Mouse (Mus musculus) cerebellum, adult 11-12 months (tissue): ENCODE data around the gene Gmeb2.

Experiments
- DNase-seq: peaks from one replicate; pipeline ENCODE4 v3.0.0; 2022

Gmeb2 gene

GRCm38 (mm10) chr2:181273829-181274228 is 14.0 kb downstream of the Gmeb2 start:
- no peak for DNase-seq

- DNase-seq: no peak
These were observed 15.7 kb downstream of the Gmeb2 start for GRCm38 (mm10) chr2:181272092-181272491.

DNA sequence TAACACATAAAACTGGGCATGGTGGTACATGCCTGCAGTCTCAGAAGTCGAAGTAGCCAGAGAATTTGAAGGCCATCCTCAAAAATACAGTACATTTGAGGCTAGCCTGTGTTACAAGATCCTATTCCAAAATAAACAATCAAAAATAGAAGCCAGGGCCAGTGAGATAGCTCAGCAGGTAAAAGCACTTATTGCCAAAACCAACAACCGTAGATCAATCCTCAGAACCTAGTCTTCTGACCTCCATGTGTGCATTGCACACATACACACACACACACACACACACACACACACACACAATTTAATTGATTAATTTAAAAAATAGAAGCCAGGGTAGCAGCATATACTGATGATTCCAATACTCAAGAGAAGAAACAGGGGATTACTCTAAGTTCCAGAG is 21.0 kb downstream of the Gmeb2 start:
- no peak for DNase-seq

GRCm38 (mm10) chr2:181253248-181253647 is 34.6 kb downstream of the Gmeb2 start:
- DNase-seq: no peak

DNA sequence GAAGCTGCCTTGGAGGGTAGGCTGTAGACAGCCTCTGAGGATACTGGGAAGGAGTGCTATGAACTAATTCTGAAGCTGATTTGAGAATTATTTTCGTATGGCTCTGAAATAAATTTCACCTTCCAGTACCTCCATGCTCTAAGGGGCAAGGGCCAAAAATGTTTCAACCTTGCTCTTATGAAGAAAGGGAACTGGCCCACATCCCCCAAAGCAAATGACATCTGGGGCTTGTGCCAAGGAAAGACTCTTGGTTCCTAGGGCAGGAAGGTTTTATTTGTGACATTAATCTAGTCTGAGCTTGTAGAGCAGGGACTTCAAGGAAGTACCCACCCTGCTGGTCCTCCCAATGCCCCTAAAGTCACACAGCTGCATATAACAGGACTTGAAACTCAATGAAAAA is 36.0 kb downstream of the Gmeb2 start:
- no peak for DNase-seq

DNA sequence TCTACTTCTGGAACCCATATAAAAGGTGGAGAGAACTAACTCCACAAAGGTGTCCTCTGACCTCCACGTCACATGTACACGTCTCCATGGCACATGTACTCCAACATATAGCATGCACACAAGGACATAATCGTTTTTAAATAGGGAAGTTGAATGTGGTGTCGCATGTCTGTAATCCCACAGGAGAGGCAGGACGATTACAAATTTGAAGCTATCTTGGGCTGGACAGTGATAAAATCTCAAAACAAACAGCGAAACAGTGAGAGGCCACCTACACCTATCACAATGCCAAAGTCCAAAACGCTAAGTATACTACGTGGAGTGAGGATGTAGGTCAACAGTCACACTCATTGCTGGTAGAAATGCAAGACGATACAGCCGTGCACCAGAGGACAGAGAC is 38.6 kb downstream of the Gmeb2 start:
- DNase-seq: no peak

DNA sequence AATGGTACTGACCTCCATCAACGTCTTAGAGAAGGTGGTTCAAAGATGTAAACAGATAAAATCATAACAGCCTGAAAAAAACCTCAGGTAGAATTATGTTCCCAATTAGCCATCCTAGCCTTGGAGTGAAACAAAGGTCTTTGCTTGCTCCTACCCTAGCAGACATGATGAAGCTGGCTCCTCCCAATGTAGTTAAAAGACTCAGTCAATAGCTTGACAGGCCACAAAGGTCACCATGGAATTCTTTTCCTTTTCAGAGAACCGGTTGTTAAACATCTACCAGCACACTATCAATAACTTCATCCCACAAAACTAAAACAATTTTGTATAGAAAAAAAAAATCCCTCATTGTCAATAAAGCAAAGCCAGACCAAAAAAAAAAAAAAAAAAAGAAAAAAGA is 42.8 kb downstream of the Gmeb2 start:
- no peak for DNase-seq

GRCm38 (mm10) chr2:181243706-181244394 is 44.0 kb downstream of the Gmeb2 start:
- DNase-seq: no peak

- DNase-seq: no peak
These were observed 45.5 kb downstream of the Gmeb2 start for GRCm38 (mm10) chr2:181242314-181242665.

GRCm38 (mm10) chr2:181241602-181242313 is 46.1 kb downstream of the Gmeb2 start, which contains the start of gene Helz2:
TSS of gene Helz2 (minus strand) at chr2:181242027.
- no peak for DNase-seq

DNA sequence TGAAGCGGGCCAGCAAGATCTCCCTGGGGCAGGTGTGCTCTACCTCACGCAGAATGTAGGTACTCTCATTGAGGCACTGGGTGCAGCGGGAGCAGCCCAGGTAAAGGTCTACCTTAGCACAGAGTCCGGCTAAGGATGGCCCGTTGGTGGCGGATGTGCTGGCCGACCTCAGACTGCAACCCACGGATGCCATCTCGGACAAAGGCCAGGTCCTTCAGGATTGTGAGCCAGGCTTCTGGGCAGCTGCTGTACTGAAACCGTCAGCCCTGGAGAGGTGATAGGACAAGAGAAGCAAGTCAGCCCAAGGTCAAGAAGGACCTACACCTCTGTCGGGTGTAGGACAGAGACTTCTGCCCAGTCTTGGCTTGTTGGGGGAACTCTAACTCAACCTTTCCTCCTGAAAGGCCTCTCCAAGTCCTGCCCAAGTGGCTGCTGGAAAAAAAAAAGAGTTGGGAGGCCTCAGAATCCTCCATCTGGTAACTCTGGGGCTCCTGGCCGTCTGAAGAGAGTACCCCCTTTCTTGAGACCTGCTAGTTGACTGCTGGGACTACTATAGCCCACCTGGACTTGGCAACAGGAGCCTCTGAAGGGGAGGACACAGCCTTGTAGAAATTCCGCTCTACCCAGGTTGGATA is 46.9 kb downstream of the Gmeb2 start:
- DNase-seq: no peak

GRCm38 (mm10) chr2:181239261-181239660 is 48.6 kb downstream of the Gmeb2 start:
- no peak for DNase-seq

- no peak for DNase-seq
These were observed 49.0 kb downstream of the Gmeb2 start for GRCm38 (mm10) chr2:181238861-181239260.

DNA sequence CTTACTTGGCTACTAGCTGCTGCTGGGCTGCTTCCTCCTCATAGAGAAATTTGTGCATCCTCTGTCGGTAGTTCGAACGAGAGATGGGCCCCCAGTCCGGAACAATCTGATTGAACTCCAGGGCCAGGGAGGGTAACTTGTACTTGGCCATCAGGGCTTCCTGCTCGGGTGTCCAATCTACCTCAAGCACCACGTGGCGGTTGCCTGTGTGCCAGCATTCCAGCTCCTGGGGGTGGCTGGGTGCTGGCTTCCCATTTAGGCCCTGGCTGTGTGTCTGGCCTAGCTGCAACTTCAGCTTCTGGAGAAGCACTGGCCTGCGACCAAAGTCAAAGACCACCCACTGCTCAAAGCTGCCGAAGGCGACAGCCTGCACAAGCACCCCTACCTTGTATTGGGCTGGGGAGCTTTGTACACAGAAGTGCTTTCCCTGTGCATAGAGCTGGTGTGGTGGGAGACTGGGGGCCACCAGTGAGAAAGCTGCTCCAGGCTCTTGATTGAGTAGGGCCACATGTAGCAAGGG is 49.7 kb downstream of the Gmeb2 start:
- DNase-seq: no peak

DNA sequence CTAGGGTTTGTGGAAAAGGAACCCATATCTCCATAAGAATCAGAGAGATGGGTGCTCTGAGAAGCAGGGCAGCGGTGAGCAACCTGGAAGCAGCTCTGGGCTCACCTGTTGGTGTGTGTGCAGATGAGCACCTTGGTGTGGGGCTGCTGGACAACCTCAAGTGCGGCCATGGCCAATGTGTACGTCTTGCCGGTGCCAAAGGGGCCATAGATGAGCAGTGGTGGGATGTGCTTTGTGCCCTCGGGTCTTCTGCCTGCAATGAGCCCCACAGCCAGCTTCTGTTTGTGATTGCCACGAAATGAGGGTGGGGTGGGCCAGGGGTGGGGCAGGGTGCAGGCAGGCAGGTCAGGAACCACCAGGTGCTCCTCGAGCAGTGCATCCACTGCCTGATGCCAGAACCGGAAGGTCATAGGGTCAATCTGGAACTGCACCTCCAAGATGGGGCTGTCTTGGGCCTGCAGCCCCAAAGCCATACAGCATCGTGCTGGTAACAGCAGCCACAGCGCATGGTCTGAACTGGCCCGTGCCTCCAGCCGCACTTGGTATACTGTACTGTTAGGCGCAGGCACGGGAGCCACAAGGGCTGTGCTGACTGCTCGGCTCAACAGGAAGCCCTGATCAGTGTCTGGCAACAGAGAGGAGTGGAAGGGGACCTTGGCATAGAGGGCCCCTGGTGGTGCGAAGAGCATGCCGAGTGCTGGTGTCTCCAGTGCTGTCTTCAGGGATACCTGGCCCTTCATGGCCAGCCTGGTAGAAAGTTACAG is 50.4 kb downstream of the Gmeb2 start:
- DNase-seq: no peak

DNA sequence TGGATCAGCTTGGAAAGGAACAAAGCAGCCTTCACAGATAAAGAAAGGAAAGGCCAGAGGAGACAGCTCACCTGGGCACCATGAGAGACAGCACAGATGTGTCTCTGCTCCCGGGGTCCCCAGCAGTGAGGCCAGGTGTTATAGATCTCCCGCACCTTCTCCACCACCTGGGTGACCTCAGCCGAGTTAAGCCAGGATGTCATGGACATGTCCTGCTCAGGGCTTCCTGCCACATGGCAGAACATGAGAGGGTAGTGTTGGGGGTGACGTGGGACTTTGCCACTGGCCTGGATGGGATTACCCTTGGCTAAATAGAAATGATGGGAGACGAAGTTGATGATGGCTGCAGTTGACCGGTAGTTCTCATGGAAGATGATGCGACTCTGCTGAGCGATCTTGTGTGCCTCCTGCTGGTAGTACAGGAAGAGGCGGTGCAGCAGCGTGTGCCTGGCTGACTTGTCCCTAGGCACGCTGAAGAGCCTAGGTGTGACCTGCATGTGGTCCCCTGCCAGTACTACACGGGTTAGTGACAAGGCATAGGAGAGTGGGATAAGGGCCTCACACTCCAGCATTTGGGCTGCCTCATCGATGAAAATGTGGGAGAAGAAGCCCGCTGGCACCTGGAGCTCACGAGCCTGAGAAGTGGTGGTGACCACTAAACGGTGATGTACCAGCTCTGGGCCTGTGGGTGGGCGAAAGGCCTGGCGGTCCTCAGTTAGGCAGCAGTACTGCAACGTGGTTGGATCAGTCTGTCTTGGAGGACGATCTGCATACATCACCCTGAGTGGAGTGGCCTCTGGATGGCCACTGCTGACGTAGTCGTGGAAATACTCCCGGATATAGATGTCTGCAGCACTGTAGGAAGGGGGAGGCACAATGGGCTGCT is 51.9 kb downstream of the Gmeb2 start:
- DNase-seq: no peak

DNA sequence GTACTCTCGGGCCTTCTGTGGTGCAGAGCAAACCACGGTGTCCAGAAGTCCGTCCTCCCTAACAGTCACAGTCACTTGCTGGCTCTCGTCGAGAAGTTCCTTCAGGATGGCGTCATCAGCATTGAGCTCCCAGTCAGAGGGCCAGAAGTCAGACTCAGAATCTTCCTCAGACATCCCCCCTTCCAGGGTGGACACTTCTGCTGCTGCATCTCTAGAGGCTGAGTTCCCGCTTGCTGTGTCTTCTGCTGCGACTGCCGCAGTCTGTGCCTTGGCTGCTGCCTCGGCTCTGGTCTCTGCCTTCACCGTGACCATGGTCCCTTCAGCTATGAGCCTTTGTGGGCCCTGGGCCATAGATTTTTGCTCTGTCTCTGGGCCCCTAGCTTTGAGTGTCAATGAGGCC is 53.2 kb downstream of the Gmeb2 start:
- no peak for DNase-seq

- DNase-seq: no peak
These were observed 54.4 kb downstream of the Gmeb2 start for GRCm38 (mm10) chr2:181233443-181233842.

- DNase-seq: peak; percentile 74
These were observed 56.7 kb downstream of the Gmeb2 start for GRCm38 (mm10) chr2:181231171-181231570.

- DNase-seq: no peak
These were observed 59.5 kb downstream of the Gmeb2 start for GRCm38 (mm10) chr2:181228335-181228734.

DNA sequence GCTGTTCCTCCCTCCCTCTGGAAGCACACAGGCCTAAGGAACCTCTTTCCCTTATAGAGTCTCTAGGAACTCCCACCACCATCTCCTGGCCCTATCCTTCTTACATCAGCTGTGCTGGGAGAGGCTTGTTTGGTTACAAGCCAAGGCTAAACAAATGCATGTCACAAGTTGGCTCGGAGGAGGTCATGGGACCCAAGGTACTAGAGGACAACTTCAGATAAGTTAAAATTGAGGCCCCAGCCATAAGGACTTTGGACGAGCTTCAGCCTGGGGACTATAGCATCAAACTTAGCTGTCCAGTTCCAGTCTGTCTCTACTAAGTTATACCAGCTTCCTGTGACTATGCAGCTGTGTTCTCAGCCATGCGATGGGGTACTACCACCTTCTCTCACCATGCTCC is 60.7 kb downstream of the Gmeb2 start:
- DNase-seq: no peak

DNA sequence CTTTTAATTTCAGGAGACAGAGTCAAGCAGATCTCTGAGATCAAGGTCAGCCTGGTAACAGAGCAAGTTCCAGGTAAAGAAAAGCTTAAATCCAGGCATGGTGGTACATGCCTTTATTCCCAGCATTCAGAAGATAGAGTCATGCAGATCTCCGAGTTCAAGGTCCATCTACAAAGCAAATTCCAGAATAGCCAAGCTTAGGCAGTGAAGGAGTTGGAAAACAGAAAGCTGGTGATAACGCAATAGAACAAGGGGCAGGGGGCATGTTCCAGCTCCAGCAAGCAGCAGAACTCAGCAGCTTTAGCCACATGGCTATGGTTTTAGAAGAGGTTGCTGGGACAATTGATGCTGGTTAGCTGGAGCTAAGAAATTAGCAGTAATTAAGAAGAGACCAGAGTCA is 62.8 kb downstream of the Gmeb2 start:
- DNase-seq: no peak
